Mouse (Mus musculus): Measurements from ENCODE around the gene Slc9c1. TPM values are rescaled to one million over a fixed set of nuclear protein-coding genes. Genes with fewer than 3 reads are reported as not detected.
"Not testable (repeated sequence)": the region's sequence is repeated elsewhere in the genome, so short reads cannot be mapped to it uniquely, and the experiment has no call there.

Gene Slc9c1
- total RNA-seq (2014; rRNA removed) = not detected in 2 replicates
- not detected in 2 replicates for polyA plus RNA-seq (2012; rRNA removed)

- TF ChIP-seq CTCF (IDR thresholded peaks at IDR 0.05; ENCODE audit: low read depth, low read length) (no peak), POLR2A (IDR thresholded peaks at IDR 0.05; ENCODE audit: extremely low read depth, insufficient read depth, low read length) (no peak)
- H3K79me2 ChIP-seq (ENCODE audit: control insufficient read depth, insufficient read depth, low read length) = no peaks in the 10 kb centered on the region
- H3K36me3 ChIP-seq (ENCODE audit: control insufficient read depth, insufficient read depth, low read length) = no peaks in the 10 kb centered on the region
- H3K27me3 ChIP-seq (ENCODE audit: control insufficient read depth, insufficient read depth, low read length) = no peaks in the 10 kb centered on the region
- DNase-seq (ENCODE audit: extremely low read depth, low read depth, low spot score) = no peak
- no peaks in the 10 kb centered on the region for H3K4me1 ChIP-seq (ENCODE audit: control insufficient read depth, insufficient read depth, low read length)
- H3K4me3 ChIP-seq (ENCODE audit: insufficient read depth, low read depth, low read length) = no peak within 1 kb of the TSS
- 94% methylated on average over 5 of the region's 5 CpGs for WGBS
- H3K9ac ChIP-seq (ENCODE audit: low read depth, low read length) = no peak within 1 kb of the TSS
- H3K27ac ChIP-seq (replicated peaks; ENCODE audit: insufficient read depth, low read depth, low read length) = no peak within 1 kb of the TSS
Observed at GRCm38 (mm10) chr16:45535009-45535408, at the start of gene Slc9c1. Slc9c1 (plus strand) TSS chr16:45535309.

GRCm38 (mm10) chr16:45492927-45493326, 42.2 kb upstream of the Slc9c1 start, which contains the start of gene Gm609:
Gm609 (minus strand) TSS chr16:45492969.
- Histone ChIP-seq H3K79me2 (ENCODE audit: control insufficient read depth, insufficient read depth, low read length) (no peaks in the 10 kb centered on the region), H3K36me3 (ENCODE audit: control insufficient read depth, insufficient read depth, low read length) (no peaks in the 10 kb centered on the region), H3K27me3 (ENCODE audit: control insufficient read depth, insufficient read depth, low read length) (no peaks in the 10 kb centered on the region), H3K27ac (replicated peaks; ENCODE audit: insufficient read depth, low read depth, low read length) (no peak within 1 kb of the TSS), H3K4me3 (ENCODE audit: insufficient read depth, low read depth, low read length) (no peak within 1 kb of the TSS), H3K9ac (ENCODE audit: low read depth, low read length) (no peak within 1 kb of the TSS), H3K4me1 (ENCODE audit: control insufficient read depth, insufficient read depth, low read length) (no peaks in the 10 kb centered on the region)
- TF ChIP-seq CTCF (IDR thresholded peaks at IDR 0.05; ENCODE audit: low read depth, low read length) (no peak), POLR2A (IDR thresholded peaks at IDR 0.05; ENCODE audit: extremely low read depth, insufficient read depth, low read length) (no peak)
- no peak for DNase-seq (ENCODE audit: extremely low read depth, low read depth, low spot score)
- WGBS = 51% methylated on average over 5 of the region's 5 CpGs

DNA sequence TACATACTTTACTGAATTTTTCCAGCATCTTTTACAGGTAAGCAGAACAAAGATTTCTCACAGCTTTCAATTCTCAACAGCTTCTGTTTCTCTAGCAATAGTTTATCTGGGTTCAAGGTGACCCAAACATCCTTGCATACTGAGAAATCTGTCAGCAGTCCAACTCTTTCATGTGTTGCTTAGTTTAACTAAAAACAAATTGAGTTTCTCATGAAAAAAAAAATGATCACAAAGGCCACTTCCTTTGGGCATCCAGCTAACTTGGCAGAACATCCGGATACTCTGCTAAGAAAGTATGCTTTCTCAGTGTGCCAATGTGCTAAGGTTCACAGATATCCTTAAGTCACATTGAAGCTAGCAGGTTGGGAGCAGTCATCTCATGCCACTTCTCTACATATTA, 39.8 kb upstream of the Slc9c1 start:
- DNase-seq (ENCODE audit: extremely low read depth, low read depth, low spot score) = no peak

DNA sequence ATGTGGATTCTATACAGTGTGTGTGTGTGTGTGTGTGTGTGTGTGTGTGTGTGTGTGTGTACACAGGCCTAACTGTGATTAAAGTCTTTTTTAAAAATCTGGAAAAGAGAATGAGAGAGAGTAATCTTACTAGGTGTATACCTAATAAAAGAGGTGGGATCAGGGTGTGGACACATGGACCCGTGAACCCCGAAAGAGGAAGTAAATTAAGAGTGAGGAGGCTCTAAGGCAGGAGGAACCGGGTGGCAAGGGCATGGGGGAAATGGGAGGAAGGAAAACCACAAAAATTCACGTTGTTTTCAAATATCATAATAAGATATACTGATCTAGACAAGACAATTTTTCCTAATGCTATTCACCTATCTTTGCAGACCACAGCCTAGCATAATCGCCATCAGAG, 9.6 kb upstream of the Slc9c1 start:
- TF ChIP-seq CTCF (IDR thresholded peaks at IDR 0.05; ENCODE audit: low read depth, low read length) (no peak), POLR2A (IDR thresholded peaks at IDR 0.05; ENCODE audit: extremely low read depth, insufficient read depth, low read length) (no peak)
- no peaks in the 10 kb centered on the region for H3K4me1 ChIP-seq (ENCODE audit: control insufficient read depth, insufficient read depth, low read length)
- no peak for DNase-seq (ENCODE audit: extremely low read depth, low read depth, low spot score)
- H3K79me2 ChIP-seq (ENCODE audit: control insufficient read depth, insufficient read depth, low read length) = no peaks in the 10 kb centered on the region
- H3K27ac ChIP-seq (replicated peaks; ENCODE audit: insufficient read depth, low read depth, low read length) = no peak overlapping the region
- no peaks in the 10 kb centered on the region for H3K36me3 ChIP-seq (ENCODE audit: control insufficient read depth, insufficient read depth, low read length)
- 71% methylated on average over 5 of the region's 5 CpGs for WGBS
- H3K9ac ChIP-seq (ENCODE audit: low read depth, low read length) = no peak overlapping the region
- no peak overlapping the region for H3K4me3 ChIP-seq (ENCODE audit: insufficient read depth, low read depth, low read length)
- no peaks in the 10 kb centered on the region for H3K27me3 ChIP-seq (ENCODE audit: control insufficient read depth, insufficient read depth, low read length)

More for the DNA sequence above, 39.8 kb upstream of the Slc9c1 start:
- Histone ChIP-seq H3K4me1 (ENCODE audit: control insufficient read depth, insufficient read depth, low read length) (no peaks in the 10 kb centered on the region), H3K27ac (replicated peaks; ENCODE audit: insufficient read depth, low read depth, low read length) (no peak overlapping the region), H3K27me3 (ENCODE audit: control insufficient read depth, insufficient read depth, low read length) (no peaks in the 10 kb centered on the region), H3K36me3 (ENCODE audit: control insufficient read depth, insufficient read depth, low read length) (no peaks in the 10 kb centered on the region), H3K4me3 (ENCODE audit: insufficient read depth, low read depth, low read length) (no peak overlapping the region), H3K9ac (ENCODE audit: low read depth, low read length) (no peak overlapping the region), H3K79me2 (ENCODE audit: control insufficient read depth, insufficient read depth, low read length) (no peaks in the 10 kb centered on the region)
- TF ChIP-seq POLR2A (IDR thresholded peaks at IDR 0.05; ENCODE audit: extremely low read depth, insufficient read depth, low read length) (no peak), CTCF (IDR thresholded peaks at IDR 0.05; ENCODE audit: low read depth, low read length) (no peak)
- WGBS = 49% methylated on average over 1 of the region's 1 CpGs

GRCm38 (mm10) chr16:45531950-45532349, 3.2 kb upstream of the Slc9c1 start, which contains the start of gene Gm17783:
Gm17783 (minus strand) TSS chr16:45532050.
- Histone ChIP-seq H3K79me2 (ENCODE audit: control insufficient read depth, insufficient read depth, low read length) (no peaks in the 10 kb centered on the region), H3K9ac (ENCODE audit: low read depth, low read length) (no peak within 1 kb of the TSS), H3K27me3 (ENCODE audit: control insufficient read depth, insufficient read depth, low read length) (no peaks in the 10 kb centered on the region), H3K36me3 (ENCODE audit: control insufficient read depth, insufficient read depth, low read length) (no peaks in the 10 kb centered on the region), H3K4me3 (ENCODE audit: insufficient read depth, low read depth, low read length) (no peak within 1 kb of the TSS), H3K4me1 (ENCODE audit: control insufficient read depth, insufficient read depth, low read length) (no peaks in the 10 kb centered on the region), H3K27ac (replicated peaks; ENCODE audit: insufficient read depth, low read depth, low read length) (no peak within 1 kb of the TSS)
- 80% methylated on average over 4 of the region's 4 CpGs for WGBS
- TF ChIP-seq POLR2A (IDR thresholded peaks at IDR 0.05; ENCODE audit: extremely low read depth, insufficient read depth, low read length) (no peak), CTCF (IDR thresholded peaks at IDR 0.05; ENCODE audit: low read depth, low read length) (no peak)
- no peak for DNase-seq (ENCODE audit: extremely low read depth, low read depth, low spot score)

DNA sequence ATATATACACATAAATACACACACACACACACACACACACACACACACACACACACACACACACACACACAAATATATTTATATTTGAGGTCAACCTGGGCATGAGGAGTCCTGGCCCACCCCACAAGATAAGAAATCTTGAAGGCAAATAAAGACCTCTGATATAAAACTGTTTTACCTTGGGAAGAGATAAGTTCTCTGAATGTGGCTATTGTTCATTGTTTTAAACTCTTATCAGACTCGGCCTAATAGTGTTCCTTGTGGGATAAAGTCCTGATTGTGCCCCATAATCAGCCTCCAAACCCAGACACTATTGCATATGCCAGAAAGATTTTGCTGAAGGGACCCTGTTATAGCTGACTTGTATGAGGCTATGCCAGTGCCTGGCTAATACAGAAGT, 3.2 kb downstream of the Slc9c1 start:
- not testable (repeated sequence) for H3K79me2 ChIP-seq (ENCODE audit: control insufficient read depth, insufficient read depth, low read length); H3K36me3 ChIP-seq (ENCODE audit: control insufficient read depth, insufficient read depth, low read length); H3K9ac ChIP-seq (ENCODE audit: low read depth, low read length); DNase-seq (ENCODE audit: extremely low read depth, low read depth, low spot score); H3K27ac ChIP-seq (replicated peaks; ENCODE audit: insufficient read depth, low read depth, low read length); H3K27me3 ChIP-seq (ENCODE audit: control insufficient read depth, insufficient read depth, low read length); H3K4me1 ChIP-seq (ENCODE audit: control insufficient read depth, insufficient read depth, low read length); H3K4me3 ChIP-seq (ENCODE audit: insufficient read depth, low read depth, low read length)
- 33% methylated on average over 1 of the region's 1 CpGs for WGBS

Data from liver, adult 2 months (tissue).